Mouse (Mus musculus): ENCODE results near the gene Rtkn2.

The Rtkn2 gene

DNA sequence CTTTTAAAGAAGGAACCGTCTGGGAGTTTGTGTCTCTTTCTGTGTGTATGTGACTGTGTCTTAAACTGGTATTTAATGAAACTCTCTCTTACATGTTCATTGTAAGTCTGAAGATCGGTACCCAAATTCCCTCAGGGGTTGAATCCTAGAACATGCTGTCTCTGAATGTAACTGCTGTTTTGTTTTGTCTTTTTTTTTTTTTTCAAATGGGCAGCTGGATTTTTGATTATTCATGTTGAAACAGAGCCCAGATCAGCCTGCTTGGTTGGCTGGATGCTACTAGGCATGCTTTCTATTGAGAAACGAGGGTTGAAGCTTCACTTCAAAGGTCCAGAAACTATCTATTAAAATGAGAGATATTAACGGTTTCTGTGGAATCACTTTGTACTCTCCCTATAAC, 121.9 kb downstream of the Rtkn2 start:
- POLR2A ChIA-PET = interaction anchor here in 3 of 4 experiments (0.6 to 6.3 kb wide), 11 partner anchors 9 to 1298 kb away, joined by 3 to 40 read pairs (median 5); no protein-coding TSS in a partner anchor
- CTCF ChIA-PET = interaction anchor here in 2 of 4 experiments (0.6 kb wide), 2 partner anchors 46 to 732 kb away, joined by 3 to 5 read pairs; no protein-coding TSS in a partner anchor

DNA sequence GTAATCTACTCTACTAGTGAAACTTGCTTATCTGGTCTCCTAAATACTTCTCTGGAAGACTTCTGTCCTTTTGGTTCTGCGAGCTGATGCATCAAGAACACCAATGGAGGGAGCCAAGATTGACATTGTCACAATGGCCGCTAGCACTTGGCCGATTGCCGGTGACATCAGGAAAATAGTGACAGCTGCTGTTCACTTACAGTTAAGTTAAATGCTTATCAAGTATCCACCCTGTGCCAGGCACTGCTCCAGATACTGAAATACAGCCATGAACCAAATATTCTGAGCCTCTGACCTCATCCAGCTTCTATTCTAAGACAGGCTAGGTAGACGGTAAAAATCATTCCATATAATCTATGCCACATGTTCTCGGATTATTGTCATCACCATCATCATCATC, 123.2 kb downstream of the Rtkn2 start:
- CTCF ChIA-PET = interaction anchor here in 1 of 4 experiments (0.9 kb wide), 1 partner anchor 51 kb away, joined by 3 read pairs; no protein-coding TSS in a partner anchor
- POLR2A ChIA-PET = interaction anchor here (0.6 to 6.3 kb wide), 10 partner anchors 10 to 158 kb away, joined by 3 to 46 read pairs (median 20); no protein-coding TSS in a partner anchor

DNA sequence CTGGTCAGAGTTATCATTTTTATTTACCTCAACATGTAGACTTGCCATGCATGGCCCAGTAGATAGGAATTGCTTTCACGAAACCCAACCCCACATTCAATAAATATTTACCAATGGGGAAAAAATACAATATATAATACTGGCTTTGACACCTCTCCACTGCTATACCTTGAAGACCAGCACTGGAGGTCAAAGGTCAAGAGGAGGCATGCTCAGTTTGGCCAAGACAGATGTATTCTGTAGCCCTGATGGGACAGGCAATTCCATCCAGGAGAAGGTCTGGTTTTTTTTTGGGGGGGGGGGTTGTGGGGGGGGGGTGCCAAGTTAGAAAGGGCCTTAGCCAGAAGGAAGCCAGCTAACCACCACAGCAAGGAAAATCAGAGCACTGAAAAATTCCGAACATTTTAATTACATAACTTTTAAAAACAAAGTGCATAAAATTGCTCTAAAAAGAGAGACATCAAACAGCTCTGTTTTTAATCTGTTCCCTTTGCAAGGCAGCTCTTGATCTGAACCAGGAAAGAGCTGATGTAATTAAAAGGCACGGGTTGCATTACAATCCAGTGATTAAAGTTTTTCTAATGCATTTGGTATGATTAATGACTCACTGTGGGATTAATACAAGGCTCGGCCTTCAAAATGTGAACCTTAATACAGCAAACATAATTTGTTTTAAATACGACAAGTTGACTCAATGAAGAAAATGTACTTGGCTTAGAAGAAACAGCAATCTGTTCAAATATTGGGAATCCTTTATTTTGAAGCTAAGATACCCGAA, 123.9 kb downstream of the Rtkn2 start:
- CTCF ChIA-PET = no interaction called here
- POLR2A ChIA-PET = interaction anchor here (0.6 to 6.3 kb wide), 17 partner anchors 9 to 42 kb away, joined by 3 to 46 read pairs (median 6); no protein-coding TSS in a partner anchor

DNA sequence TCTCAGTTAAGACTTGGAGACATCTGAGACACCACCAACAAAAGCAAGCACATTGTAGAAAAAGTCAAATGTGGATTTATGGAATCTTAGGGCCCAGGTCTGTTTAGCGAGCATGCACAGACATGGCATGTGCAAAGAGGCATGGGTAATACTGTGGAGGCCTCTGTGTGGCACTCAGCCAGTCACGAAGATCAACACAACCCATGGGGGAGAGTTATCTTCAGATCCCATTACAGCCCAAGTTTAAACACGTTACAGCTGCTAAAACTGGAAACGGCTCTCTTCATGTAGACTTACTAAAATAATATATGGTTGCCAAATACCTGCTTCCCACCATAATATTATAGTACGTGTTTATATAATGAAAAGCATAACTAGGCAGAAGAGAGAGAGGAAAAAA, 124.6 kb downstream of the Rtkn2 start:
- CTCF ChIA-PET = interaction anchor here in 1 of 4 experiments (1.4 kb wide), 1 partner anchor 53 kb away, joined by 4 read pairs; no protein-coding TSS in a partner anchor
- POLR2A ChIA-PET = interaction anchor here in 3 of 4 experiments (0.6 to 6.3 kb wide), 27 partner anchors 9 to 128 kb away, joined by 3 to 46 read pairs (median 5); no protein-coding TSS in a partner anchor

DNA sequence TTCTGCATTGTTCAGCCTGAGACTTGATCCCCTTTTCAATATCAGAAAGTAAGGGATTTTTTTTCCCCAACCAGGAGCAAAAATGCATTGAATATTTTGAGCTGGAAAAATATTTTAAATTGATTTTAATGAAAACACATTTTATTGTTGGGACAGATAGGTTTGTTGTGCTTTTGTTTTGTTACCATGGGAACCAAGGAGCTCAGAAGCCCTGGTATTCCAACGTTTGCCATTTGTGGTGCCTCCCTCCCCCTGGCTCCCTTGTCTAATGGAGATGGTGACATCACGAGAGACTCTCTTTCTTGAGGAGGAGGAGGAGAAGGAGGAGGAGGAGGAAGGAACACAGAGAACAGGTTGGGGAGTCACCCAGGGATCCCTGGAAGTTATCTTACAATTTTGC, 125.1 kb downstream of the Rtkn2 start:
- ChIA-PET CTCF (interaction anchor here in 2 of 4 experiments (0.6 to 1.4 kb wide), 3 partner anchors 11 to 53 kb away, joined by 3 to 8 read pairs (median 4); no protein-coding TSS in a partner anchor), POLR2A (interaction anchor here in 3 of 4 experiments (0.6 to 6.3 kb wide), 31 partner anchors 7 to 173 kb away, joined by 3 to 46 read pairs (median 4); no protein-coding TSS in a partner anchor)

DNA sequence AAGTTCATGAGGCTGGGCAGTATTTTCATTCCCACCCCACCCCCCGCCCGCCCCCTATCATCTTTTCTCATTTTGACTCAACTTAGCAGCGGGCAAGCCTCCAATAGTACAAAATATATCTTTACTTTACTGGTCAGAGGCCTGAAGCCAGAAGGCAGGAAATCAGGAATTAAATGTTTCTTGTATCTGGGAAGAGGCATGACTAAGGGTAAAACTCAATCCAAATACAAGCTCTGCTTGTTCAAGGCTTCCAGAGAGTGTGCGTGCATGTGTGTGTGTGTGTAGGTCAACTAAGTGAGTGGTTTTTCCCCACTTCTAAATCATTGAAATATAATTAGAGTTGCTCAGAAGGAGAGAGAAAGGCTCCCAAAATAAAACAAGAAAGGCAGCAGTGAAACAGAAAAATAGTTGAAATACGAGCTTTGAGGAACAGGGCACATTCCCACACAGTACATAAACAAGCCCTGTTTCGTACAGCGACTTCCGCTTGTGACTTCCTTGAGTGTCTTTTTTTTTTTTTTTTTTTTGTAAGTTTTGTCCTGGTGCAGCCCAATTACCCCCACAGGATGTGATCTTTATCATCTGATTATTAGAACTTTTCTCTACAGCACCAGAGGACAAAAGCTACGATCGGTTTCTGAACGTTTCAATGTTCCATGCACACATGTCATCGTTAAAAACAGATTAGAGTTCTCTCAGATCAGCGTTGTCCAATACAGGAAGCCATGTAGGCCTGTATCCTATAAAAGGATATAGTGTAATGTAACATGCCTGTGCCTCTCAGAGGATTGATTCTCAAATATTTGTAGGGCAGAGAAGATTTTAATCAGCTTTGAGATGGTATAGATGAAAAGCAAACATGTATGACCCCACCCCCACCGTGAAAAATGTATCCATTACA, 125.8 kb downstream of the Rtkn2 start:
- CTCF ChIA-PET = interaction anchor here in 2 of 4 experiments (0.6 to 1.4 kb wide), 3 partner anchors 11 to 54 kb away, joined by 3 to 8 read pairs (median 4); no protein-coding TSS in a partner anchor

DNA sequence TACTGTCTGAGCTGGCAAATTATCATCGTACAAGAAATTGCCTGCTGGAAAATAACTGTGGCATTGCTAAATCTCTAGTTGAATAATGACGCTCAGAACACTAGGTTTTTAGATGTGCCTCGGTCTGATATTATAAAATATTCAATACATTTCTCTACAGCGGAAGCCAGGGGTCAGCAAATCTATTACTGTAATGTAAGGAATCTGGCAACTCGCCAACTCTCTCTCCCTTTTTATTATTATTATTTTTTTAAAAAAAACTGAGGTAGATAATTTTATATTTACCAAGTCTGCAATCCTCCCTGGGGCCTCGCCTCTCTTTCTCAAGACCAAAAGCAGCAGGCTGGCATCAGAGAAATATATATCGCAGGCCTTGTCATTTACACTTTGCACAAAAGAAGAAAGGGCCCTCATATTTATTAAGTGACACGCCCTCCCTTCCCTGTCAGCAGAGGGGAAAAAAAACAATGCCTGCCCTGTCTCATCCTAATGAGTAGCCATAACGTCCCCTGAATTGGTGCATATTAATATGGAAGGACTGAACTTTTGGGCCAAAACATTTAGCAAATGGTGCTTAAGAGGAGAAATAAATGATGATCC, 127.1 kb downstream of the Rtkn2 start:
- CTCF ChIA-PET = no interaction called here
- POLR2A ChIA-PET = interaction anchor here in 3 of 4 experiments (0.6 to 8.3 kb wide), 9 partner anchors 9 to 195 kb away, joined by 3 to 86 read pairs (median 6); no protein-coding TSS in a partner anchor

More for the DNA sequence above, 125.8 kb downstream of the Rtkn2 start:
- POLR2A ChIA-PET = interaction anchor here (0.6 to 6.3 kb wide), 37 partner anchors 8 to 255 kb away, joined by 3 to 46 read pairs (median 5); no protein-coding TSS in a partner anchor

DNA sequence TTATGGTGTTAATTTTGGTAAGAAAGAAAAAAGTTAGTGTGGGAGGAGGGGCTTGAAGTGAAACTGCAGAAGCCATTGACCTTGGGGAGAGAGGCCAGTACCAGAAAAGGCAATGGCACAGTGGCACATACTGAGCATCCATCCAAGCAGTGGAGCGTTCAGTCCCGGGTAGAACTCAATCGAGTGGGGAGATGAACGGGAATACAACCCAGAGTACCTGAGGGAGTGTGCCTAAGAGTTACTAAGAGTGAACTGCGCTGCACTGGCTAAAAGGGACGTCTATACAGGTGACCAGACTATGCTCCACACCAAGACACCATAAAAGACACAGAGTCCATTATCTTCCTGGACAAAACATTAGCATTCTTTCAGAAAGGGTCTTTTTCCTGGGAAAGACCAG, 128.3 kb downstream of the Rtkn2 start:
- ChIA-PET POLR2A (interaction anchor here in 3 of 4 experiments (0.5 to 8.3 kb wide), 9 partner anchors 10 to 168 kb away, joined by 3 to 86 read pairs (median 3); no protein-coding TSS in a partner anchor), CTCF (no interaction called here)
